Mouse (Mus musculus): ENCODE measurements around the gene Dennd2a. TPM values are rescaled to one million over a fixed set of nuclear protein-coding genes. Genes with fewer than 3 reads are reported as not detected.

Gene Dennd2a
- total RNA-seq, 1 experiment from 2014 or later: 1.4 TPM

GRCm38 (mm10) chr6:39528671-39529535, 28.8 kb downstream of the Dennd2a start:
- no peak for ATAC-seq (ENCODE audit: extremely low read depth, insufficient number of reproducible peaks, low FRiP score, poor library complexity, severe bottlenecking)

GRCm38 (mm10) chr6:39527811-39528210, 29.9 kb downstream of the Dennd2a start:
- no peak for ATAC-seq (ENCODE audit: extremely low read depth, insufficient number of reproducible peaks, low FRiP score, poor library complexity, severe bottlenecking)

DNA sequence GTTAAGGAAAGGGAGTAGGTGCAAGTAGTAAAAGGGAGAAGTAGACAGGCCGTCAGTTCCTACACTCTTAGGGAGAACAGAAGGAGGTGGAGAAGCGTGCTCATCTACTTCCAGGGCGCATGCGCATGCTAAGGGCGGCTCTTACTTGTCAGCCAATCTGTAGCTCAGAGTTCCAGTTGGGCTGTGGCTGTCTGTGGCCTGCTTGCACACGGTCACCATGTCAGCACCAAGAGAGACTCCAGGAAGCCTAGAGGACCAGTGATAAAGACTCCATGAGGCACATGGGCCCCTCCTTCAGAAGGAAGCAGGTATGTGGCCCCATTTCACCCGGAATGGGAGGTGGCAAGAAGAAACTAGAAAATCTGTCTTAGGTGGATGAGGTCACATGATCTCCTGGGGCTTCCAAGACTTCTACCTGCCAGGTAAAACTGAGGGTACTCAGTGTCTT, 30.3 kb downstream of the Dennd2a start:
- ATAC-seq (ENCODE audit: extremely low read depth, insufficient number of reproducible peaks, low FRiP score, poor library complexity, severe bottlenecking): no peak

DNA sequence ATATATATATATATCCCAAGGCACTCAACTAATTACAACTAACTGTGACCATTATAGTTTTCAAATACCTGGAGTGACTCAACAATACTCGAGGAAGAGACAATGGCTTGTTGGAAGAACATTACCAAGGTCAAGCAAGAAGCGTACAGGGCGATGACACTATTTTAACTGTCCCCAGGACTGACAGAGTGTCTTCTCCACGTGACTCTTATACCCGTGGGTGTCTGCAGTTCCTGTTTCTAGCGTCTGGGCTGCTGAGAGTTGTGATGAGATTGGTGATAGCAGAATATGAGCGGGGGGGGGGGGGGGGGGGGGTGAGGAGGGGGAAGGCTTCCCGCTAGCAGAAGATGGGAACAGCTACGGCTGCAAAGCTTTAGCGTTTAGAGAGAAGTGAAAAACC, 30.9 kb downstream of the Dennd2a start:
- ATAC-seq (ENCODE audit: extremely low read depth, insufficient number of reproducible peaks, low FRiP score, poor library complexity, severe bottlenecking): peak; percentile 50; the same call in 1 of the 2 replicates

DNA sequence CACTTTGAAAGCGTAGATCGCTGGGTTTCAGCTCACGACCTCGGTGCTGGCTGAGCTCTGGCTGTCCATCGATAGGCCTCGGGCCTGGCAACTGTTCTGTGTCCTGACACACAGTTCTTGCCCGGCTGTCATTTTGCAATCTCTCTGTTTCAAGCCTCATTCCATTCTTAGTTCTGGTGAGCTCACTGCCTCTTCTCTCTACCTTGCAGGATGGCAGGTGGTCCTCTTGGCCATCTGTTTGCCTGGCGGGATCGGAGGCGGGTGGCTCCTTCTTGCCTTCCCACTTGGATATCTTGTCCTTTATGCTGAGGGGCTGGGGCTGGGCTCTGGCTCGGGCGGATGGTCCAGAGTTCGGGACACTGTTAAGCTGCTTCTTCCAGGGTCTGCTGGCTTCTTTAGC, 34.5 kb downstream of the Dennd2a start:
- no peak for ATAC-seq (ENCODE audit: extremely low read depth, insufficient number of reproducible peaks, low FRiP score, poor library complexity, severe bottlenecking)

GRCm38 (mm10) chr6:39522425-39522824, 35.2 kb downstream of the Dennd2a start:
- no peak for ATAC-seq (ENCODE audit: extremely low read depth, insufficient number of reproducible peaks, low FRiP score, poor library complexity, severe bottlenecking)

DNA sequence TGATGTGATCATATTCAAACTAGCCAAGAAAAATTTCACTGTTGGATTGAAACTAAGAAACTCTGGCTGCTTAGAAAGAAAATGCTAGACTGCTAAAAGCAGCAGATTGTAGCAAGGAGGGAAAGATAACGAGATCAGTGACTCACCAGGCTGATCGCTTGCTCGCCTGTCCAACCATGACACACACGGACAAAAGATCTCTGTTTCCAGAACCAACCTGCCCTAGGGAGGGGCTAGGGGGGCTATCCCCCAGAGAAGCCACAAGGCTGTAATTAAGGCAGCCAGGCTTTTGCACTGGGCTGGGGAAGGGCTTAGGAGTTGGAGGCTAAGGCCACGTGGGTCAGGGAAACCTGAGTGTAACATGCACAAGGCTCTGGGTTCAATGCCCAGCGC, 41.9 kb downstream of the Dennd2a start:
- no peak for ATAC-seq (ENCODE audit: extremely low read depth, insufficient number of reproducible peaks, low FRiP score, poor library complexity, severe bottlenecking)

- no peak for ATAC-seq (ENCODE audit: extremely low read depth, insufficient number of reproducible peaks, low FRiP score, poor library complexity, severe bottlenecking)
Observed at GRCm38 (mm10) chr6:39515040-39515738, 42.5 kb downstream of the Dennd2a start.

DNA sequence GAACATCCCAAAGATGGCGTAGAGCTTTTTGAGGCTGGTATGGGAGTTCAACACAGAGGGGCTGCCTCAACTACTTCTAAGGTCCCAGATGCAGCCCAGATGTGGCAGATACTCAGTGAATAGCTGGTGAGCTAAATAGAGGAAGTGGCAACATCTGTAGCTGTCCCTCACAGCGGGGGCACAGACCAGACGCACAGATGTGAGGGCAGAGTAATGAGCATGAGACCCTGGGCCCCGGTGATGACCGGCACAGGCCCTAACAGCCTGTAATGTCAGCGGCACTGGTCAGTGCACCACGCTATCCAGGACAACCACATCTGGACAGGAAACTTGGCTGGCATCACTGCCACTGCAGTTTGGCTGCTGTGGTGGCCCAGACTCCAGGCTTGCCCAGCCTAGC, 54.2 kb downstream of the Dennd2a start:
- no peak for ATAC-seq (ENCODE audit: extremely low read depth, insufficient number of reproducible peaks, low FRiP score, poor library complexity, severe bottlenecking)

- no peak for ATAC-seq (ENCODE audit: extremely low read depth, insufficient number of reproducible peaks, low FRiP score, poor library complexity, severe bottlenecking)
Observed at GRCm38 (mm10) chr6:39497165-39497564, 60.5 kb downstream of the Dennd2a start.

DNA sequence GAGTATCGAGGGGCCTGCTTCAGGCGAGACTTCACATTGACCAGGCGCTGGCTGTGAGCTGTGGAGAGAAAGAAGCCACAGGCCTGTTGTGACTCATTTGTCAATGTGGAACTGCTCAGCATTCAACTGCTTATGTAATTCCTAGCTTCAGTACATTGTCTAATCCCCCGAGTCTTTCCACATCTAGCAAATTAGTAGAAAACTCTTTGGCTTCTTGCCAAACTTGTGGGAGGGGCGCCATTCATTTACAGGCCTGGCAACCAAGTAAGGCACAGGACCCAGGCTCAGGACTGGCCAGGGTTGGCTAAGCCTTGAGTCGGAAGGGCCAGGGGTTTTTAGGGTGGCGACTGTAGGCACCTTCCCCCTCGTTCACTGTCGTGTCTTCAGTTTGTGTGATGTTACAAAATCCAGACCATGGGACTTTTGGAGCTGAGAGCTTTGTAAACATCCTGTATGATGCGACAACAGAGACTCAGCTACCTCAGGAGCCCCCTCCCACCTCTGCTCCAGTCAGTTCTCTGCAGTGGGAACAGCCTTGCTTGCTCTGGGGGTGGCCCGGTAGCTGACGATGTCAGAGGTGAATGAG, 64.4 kb downstream of the Dennd2a start:
- no peak for ATAC-seq (ENCODE audit: extremely low read depth, insufficient number of reproducible peaks, low FRiP score, poor library complexity, severe bottlenecking)

- ATAC-seq (ENCODE audit: extremely low read depth, insufficient number of reproducible peaks, low FRiP score, poor library complexity, severe bottlenecking): no peak
Observed at GRCm38 (mm10) chr6:39492161-39492560, 65.5 kb downstream of the Dennd2a start.

DNA sequence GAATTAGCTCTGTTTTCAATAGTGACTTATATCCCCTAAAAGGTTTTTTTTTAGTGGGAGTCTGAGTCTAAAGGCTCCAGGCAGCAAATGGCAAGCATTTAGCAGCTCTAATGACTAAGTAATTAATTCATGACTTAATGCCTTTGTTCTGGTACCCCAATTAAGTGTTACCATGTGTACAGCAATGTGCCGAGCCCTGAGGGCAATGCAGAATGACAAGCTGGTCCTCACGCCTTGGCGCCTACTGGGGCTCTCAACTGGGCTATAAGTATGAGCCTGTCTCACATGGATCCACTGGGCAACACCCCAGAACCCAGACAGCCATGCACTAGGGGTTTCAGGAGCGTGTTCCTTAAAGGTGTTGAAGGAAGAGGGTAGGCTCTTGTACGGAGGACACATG, 66.5 kb downstream of the Dennd2a start:
- ATAC-seq (ENCODE audit: extremely low read depth, insufficient number of reproducible peaks, low FRiP score, poor library complexity, severe bottlenecking): no peak

GRCm38 (mm10) chr6:39488292-39488691, 69.4 kb downstream of the Dennd2a start:
- no peak for ATAC-seq (ENCODE audit: extremely low read depth, insufficient number of reproducible peaks, low FRiP score, poor library complexity, severe bottlenecking)

GRCm38 (mm10) chr6:39483656-39484055, 74.0 kb downstream of the Dennd2a start:
- no peak for ATAC-seq (ENCODE audit: extremely low read depth, insufficient number of reproducible peaks, low FRiP score, poor library complexity, severe bottlenecking)

DNA sequence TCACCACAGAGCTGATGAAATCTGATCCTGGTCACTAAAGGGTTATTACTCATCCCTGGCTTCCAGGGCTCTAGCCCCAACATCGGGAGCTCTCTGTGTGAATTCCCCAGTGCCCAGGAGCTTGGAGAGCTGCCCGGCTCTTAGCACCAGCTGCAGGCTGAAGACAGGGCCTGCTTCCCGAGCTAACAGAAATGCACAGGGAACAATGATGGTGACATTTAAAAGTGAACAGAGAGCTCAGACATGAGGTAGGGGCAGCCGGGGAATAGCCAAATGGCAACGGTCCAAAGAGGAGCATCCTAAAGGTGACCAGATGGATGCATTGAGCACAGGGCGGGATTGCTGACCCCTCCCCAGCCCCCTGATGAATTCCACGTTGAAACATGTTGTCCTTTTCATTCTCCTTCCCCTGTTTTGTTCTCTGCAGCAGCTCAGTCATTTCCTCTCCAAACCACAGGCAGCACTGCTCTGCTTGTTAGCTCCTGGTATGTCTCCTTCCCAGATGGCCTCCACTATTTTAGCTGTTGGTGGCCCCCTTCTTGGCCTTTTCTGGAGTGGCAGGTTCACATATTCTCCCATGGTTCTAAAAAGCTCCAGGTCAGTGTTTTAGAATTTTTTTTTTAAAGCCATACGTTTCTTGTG, 79.0 kb downstream of the Dennd2a start:
- no peak for ATAC-seq (ENCODE audit: extremely low read depth, insufficient number of reproducible peaks, low FRiP score, poor library complexity, severe bottlenecking)

DNA sequence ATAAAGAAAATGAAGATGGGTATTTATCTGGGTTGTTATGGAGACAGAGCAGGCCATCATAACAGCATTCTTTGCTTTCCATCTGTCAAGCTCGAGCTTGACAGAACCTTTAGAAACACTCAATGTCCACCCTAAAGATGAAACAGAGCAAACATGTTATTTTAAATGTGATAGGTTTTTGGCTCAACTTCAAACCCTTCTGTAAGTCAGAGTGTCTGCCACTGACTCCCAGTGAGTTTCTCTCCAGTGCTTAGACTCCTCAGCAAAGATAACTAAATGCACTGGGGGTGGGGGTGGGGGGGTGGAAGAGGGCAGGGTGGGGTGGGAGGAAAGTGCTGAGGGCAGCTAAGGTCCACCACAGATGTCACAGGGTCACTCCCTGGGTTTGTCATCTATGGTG, 81.0 kb downstream of the Dennd2a start:
- ATAC-seq (ENCODE audit: extremely low read depth, insufficient number of reproducible peaks, low FRiP score, poor library complexity, severe bottlenecking): no peak

GRCm38 (mm10) chr6:39474424-39474823, 83.2 kb downstream of the Dennd2a start:
- ATAC-seq (ENCODE audit: extremely low read depth, insufficient number of reproducible peaks, low FRiP score, poor library complexity, severe bottlenecking): no peak

DNA sequence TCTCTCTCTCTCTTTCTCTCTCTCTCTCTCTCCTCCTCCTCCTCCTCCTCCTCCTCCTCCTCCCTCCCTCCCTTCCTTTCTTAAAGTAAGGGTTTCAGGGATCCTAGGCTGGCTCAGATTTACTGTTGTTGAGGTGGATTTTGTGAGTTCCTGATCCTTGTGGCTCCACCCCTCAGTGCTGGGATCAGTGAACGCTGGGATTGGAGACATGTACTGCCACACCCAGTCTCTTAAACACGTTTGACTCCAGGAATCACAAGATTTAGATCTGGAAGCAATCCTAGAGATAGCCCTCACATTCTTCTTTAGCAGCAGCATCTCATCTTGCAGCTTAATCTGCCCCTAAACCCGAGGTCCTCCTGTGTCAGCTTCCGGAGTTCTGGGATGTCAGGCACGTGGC, 84.8 kb downstream of the Dennd2a start:
- ATAC-seq (ENCODE audit: extremely low read depth, insufficient number of reproducible peaks, low FRiP score, poor library complexity, severe bottlenecking): no peak

Data from neutrophil, adult 5-6 weeks (primary cell).